ENCODE assay signal across 1 mouse cellular context in the genomic region with DNA sequence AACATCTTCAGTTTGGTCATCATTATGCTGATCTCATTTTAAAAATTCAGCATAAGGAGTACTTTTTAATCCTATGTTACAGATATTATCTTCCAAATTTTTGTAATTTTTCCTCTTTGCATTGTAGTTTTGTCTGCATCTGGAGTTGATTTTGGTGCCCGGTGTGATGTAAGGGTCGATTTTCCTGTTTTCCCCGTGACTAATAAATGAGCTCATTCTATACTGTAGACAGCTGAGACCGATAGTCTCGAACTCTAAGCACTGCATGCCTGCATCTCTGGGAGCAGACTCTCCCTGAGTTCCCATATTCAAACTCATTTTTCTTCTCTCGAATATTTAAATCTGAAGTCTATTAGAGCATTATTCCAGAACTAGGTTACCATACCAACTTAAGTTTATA.
TF ChIP-seq lines count a peak whose summit lies in the region.

No protein-coding gene starts in this region.

TF ChIP-seq in CH12.LX, 34 proteins besides CTCF, POLR2A, EP300 and RAD21 (continued from another document):
- TF ChIP-seq MAFK (IDR thresholded peaks at IDR 0.05; ENCODE audit: insufficient replicate concordance, low read length) (no peak), KAT2A (IDR thresholded peaks at IDR 0.05; ENCODE audit: insufficient replicate concordance, low read length) (no peak), MAX (IDR thresholded peaks at IDR 0.05; ENCODE audit: low read length) (no peak), ZC3H11A (IDR thresholded peaks at IDR 0.05; ENCODE audit: low read depth, low read length) (no peak), MEF2A (IDR thresholded peaks at IDR 0.05; ENCODE audit: borderline replicate concordance, low read depth, low read length) (no peak), NRF1 (IDR thresholded peaks at IDR 0.05; ENCODE audit: low read depth, low read length) (no peak), ZNF384 (IDR thresholded peaks at IDR 0.05; ENCODE audit: low read depth, low read length) (no peak), MXI1 (IDR thresholded peaks at IDR 0.05; ENCODE audit: low read depth, low read length) (no peak), RCOR1 (conservative IDR thresholded peaks at IDR 0.05; ENCODE audit: low read depth, low read length) (no peak), ETS1 (conservative IDR thresholded peaks at IDR 0.05; ENCODE audit: low read depth, low read length) (no peak), IRF4 (IDR thresholded peaks at IDR 0.05; ENCODE audit: low read depth, low read length) (no peak)
